Mouse (Mus musculus) megakaryocyte-erythroid progenitor cell, adult 5-6 weeks (primary cell): ENCODE data around the gene Fam217b. TPM values are rescaled to one million over a fixed set of nuclear protein-coding genes. Genes with fewer than 3 reads are reported as not detected.

ENCODE experiments used
- ATAC-seq: replicated peaks from 2 replicates; pipeline ENCODE4 v1.8.0; 2016; ENCODE audit warnings: mild to moderate bottlenecking, inconsistent platforms; ENCODE audit not compliant: severe bottlenecking, poor library complexity, low FRiP score, low TSS enrichment
- total RNA-seq, 2 experiments: library from RNA; stranded (forward) in 1 of 2; stranded (reverse) in 1 of 2; fragments of 200-1000, 215-1000 nt in 1 of 2; fragments of >200 nt in 1 of 2; fragmentation: Nextera tagmentation in 1 of 2; gene quantifications; 2 replicates each; pipeline ENCODE4 v1.2.3; 2014 to 2017

The Fam217b gene
- total RNA-seq, 2 experiments from 2014 or later: 0.35 to 1.6 TPM

DNA sequence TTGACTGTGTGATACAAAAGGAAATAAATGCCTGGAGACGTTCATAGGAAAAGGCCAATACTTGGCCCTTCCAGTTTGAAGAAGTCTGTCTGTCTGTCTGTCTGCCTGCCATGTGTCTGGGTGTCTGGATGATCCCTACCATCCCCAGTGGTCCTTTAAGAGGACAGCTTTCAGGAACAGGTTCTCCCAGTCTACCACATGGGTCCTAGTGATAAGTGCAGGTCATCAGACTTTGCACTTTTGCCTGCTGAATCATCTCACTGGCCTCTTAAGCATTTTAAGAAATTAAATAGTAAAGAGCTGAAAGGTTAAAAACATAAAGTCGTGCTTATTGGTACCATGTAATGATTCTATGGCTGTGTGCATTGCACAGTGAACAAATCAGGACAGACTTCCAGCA lies 19.2 kb downstream of the Fam217b start:
- ATAC-seq: no peak

GRCm38 (mm10) chr2:178433903-178434302 lies 19.6 kb downstream of the Fam217b start:
- ATAC-seq: no peak

DNA sequence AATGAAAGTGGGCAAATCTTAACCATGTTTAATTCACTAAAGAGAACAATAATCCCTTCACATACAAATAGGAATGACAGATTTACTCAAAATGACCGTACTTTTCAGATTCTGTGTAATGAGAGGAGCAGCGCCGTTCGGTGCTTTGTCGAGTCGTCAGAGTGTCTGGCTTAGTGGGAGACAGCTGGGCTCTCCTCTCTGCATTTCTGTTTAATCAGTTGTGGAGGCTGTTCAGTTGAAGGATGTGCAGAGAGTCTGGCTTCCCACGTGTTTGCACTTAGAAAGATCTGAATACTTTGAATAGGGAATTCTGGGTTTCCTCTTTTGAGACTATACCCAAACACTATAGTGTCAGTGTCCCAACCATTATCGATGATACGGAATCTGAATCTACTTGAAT lies 23.0 kb downstream of the Fam217b start:
- no peak for ATAC-seq

- ATAC-seq: no peak
Observed at GRCm38 (mm10) chr2:178449386-178449785, 35.1 kb downstream of the Fam217b start.

GRCm38 (mm10) chr2:178450236-178450635 lies 35.9 kb downstream of the Fam217b start:
- no peak for ATAC-seq

- ATAC-seq: no peak
Observed at GRCm38 (mm10) chr2:178450961-178451360, 36.6 kb downstream of the Fam217b start.

DNA sequence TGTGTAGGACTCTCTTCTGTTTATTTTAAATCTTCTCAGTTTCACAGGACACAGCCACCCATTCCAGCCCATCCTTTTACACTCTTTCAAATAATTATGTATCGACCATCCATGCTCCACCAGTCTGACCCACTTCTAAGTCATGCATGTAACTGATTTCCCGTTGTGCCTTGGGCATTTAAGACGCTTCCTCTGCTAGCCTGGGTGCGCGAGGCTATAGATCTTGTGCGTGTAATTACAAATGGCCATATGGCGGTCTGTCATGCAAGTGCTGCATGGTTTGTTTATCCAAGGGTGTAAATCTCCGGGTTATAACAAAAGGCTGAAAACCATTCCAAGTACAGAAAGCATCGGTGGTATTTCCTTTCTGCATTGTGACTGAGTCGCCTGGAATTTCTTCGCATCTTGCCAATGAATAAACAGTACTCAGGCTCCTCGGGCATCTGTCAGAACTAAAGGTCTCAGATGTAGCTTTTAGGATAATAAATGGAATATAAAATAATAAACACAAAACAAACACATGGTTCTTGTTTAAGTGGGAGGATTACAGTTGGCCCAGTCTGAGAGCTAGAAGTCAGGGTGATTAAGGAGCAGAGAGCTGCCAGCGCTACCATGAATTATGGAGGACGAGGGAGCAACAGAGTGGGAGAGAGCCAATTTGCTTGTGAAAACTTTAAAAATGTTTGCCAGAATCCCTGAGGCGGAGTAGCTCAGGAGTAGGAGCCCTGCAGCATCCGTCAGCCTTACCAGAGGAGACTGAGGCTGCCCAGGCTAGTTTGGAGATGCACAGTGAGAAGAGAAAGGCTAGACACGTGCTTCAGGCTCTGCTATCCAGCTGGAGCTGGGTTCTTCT lies 40.6 kb downstream of the Fam217b start:
- ATAC-seq: no peak

GRCm38 (mm10) chr2:178457414-178457813 lies 43.1 kb downstream of the Fam217b start:
- ATAC-seq: no peak

DNA sequence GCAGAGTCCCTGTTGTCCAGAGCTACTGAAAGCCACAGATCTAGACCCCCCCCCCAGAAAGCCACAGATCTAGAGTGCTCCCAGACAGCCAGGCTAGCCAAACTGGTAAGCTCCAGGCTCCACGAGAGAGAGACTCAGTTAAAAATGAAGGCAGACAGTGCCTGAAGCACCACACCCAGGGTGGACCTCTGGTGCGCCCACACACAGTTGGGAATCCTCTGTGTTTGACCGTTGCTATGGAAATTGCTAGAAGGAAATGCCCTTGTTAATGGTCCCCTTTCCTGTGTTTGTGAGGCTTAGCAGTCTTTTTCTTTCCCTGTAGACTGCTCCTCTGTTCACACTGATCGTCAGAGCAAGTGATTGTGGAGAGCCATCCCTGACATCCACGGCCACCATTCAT lies 46.0 kb downstream of the Fam217b start:
- ATAC-seq: no peak

DNA sequence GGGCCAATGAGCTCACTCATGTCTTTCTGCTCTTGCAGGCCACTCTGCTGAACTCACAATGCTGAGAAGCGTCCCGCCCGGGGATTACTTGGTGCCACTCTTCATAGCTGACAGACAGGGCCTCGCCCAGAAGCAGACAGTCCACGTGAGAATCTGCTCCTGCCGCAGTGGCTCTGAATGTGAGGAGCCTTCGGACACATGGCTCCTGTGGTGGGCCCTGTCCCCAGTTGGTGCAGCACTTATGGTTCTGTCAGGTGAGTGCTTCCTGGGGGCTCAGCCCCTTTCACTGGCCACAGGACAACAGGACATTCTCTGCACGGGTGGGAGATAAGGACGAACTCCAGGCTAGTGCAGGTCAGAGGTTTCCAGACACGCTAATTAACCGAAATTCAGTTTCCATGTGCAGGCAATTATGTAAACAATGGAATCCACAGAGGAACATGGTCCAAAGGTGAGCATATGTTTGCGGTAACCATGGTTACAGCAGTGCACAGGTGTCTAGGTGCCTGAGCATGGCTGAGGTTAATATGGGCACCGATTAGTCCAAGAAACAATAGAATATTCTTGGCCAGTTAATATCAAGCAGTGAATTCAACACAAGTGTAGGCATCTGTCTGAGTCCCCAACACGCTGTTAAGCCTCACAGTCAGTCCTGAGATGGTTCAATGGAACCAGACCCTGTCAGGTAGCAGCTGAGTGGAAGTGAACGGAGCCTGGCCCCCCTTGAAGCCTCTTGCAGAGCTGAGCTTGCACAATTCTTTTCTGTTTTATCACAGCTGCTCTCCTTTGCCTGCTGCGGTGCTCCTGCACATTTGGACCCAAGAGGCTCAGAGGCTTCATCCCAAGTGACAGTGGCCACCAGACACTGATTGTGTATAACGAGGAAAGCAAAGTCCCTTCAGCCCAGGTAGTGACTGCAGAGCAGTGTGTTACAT lies 57.5 kb downstream of the Fam217b start:
- no peak for ATAC-seq

DNA sequence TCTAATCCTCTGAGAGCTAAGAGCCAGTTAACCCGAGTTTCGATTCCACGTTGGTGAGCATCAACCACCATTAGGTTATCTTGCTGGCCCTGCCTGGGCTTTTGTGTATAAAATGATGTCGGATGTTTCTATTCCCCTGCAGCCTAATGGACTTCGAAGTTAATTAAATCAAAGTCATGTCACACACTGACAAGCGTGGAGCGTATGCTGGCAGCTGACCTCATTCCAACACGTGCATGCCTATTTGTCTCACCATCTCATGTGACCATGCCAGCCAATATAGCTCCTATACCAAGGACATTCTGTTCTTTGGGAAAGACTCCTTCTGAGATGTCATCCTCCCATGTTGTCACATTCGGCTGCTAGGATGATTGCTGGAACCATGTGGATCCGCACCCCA lies 59.6 kb downstream of the Fam217b start:
- ATAC-seq: no peak

Other genes with a start within 250 kb of the Fam217b start
- not detected in 2 replicates for gene Sycp2, start 6.8 kb upstream of the Fam217b start, total RNA-seq (2014; fragmentation: Nextera tagmentation)
- gene Sycp2, start 6.8 kb upstream of the Fam217b start, total RNA-seq (2017): not detected in 2 replicates
- 0.49 TPM in 1 of 2 replicates, not detected in the other for gene Ppp1r3d, start 52 bp upstream of the Fam217b start, total RNA-seq (2014; fragmentation: Nextera tagmentation)
- 0.14 and 1.8 TPM in 2 replicates for gene Ppp1r3d, start 52 bp upstream of the Fam217b start, total RNA-seq (2017)
- not detected in 2 replicates for gene Cdh26, start 16.0 kb downstream of the Fam217b start, total RNA-seq (2014; fragmentation: Nextera tagmentation)
- not detected in 2 replicates for gene Cdh26, start 16.0 kb downstream of the Fam217b start, total RNA-seq (2017)